Mouse (Mus musculus): Measurements from ENCODE around the gene Naa35. TPM values are rescaled to one million over a fixed set of nuclear protein-coding genes. Genes with fewer than 3 reads are reported as not detected.

Gene Naa35
- 10 to 100 TPM; 29.0 to 38.6 (median 35.3) TPM for total RNA-seq (2022)

DNA sequence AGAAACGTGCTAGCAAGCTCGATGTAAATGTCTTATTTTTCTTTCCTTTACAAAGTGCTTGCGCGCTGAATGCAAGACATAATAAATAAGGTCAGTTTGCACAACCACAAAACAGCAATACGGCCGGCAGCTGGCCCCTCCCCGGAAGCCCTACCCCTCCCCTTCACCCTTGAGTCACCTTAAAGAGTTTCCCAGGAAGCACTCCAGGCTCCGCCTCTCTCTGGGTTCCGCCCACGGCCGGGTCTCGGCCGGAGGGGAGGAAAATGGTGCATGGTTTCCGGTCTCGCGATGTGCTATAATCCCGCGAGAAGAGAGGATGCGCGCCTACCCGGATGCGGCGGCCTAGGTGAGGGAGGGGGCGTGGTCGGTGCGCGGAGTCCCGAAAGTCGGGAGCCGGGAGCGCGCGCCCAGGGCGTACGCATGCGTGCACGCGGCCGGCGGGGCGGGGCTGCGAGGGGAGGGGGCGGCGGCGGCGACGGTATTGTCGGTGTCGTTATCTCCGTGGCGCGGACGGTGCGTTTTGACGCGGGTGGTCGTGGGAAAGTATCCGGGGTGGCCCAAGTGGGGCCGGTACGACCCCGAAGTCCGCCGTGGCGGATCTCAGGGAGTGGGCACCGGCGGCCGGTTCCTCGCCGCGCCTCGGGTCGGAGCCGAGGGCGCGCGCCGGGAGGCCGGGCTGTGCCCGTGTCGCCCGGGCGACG lies at the start of gene Naa35, which contains the start of gene Agtpbp1:
Gene Naa35, plus strand, starts transcription at position 313 of the 701 bp plus-strand sequence.
Gene Agtpbp1, minus strand, starts transcription at position 281 of the 701 bp plus-strand sequence.
- peak; percentile 99 for DNase-seq (ENCODE audit: low spot score in 2 of 2)

DNA sequence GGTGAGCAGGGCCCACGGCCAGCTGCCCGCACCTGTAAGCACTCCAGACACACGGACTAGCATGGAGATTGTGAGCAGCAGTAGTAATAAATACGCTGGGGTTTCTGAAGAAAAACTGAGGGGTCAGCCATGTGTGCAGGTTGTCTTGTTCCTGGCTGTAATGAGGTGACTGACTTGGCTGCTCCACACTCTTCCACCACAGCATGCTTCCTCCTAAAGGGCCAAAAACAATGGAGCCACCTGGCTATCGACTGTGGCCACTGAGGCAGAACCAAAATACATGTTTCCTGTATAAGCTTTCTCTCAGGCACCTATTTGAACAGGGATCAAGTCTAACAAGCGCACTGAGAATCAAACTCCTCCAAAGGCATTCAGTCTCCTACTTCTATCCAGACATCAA lies 49.3 kb upstream of the Naa35 start:
- no peak for DNase-seq (ENCODE audit: low spot score in 2 of 2)

DNA sequence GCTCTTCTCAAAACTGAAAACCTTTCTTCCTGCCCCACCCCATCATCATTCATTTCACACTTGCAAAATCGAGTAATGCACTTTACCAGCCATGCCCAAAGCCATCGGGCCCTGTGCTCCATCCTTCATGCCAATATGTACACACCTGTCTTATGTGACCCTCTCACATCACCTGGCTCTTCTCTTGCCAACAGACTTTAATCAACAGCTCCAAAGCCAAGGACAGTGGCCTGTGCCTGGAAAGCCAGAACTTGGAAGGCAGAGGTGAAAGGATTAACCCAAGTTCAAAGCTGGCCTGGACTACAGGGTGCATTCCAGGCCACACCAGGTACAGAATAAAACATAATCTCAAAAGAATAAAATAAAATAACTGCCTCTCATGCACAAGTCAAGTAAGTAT lies 48.4 kb upstream of the Naa35 start:
- DNase-seq (ENCODE audit: low spot score in 2 of 2) = no peak

DNA sequence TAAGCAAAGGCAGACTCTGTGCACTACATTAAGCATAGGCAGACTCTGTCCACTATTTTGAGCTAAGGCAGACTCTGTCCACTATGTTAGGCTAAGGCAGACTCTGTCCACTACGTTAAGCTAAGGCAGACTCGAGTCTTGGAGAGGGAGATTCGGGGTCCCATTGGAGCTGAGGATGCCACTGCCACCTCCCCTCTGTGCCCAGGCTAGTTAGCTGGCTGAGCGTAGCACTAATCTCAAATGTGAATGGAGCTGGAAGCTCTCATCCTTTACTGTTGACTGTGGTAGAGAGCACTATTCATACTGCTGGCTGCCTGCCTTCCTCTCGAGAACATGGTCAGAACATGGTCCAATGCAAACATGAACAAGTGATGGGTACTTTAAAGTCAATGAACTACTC lies 46.4 kb upstream of the Naa35 start:
- no peak for DNase-seq (ENCODE audit: low spot score in 2 of 2)

DNA sequence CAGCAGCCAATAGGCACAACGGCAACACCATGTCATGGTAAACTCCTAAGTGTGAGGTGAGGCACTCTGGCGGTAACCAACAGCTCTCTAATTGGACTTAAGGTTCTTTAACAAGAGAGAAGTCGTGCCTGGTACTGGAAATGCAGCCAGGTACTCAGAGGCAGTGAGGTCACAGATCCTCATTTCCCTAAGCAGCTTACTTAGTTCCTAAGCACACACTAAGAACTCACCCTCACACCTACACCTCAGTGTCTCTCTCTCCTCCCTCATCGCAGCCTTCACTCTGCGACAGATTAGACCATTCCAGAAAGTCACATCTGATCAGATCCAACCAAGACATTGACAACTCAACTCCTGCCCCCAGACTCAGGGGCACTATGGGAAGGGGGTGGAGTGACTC lies 45.0 kb upstream of the Naa35 start:
- DNase-seq (ENCODE audit: low spot score in 2 of 2) = no peak

DNA sequence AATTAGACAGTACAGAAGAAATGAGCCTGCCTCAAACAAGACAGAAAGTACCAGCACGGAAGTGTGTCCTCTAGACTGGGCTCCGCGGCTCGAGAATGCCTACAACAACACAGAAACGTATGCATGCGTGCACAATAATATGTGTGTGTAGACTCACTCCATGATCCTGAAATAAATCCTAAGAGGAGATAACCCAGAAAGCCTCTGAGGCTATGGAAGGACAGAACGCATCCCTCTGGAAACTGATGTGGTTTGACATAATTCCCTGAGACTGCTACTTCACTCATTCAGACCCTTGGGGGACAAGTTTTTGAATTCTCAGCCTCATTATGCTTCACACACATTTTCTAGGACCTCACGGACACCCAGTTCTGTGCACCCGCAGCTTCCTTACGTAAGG lies 42.6 kb upstream of the Naa35 start:
- no peak for DNase-seq (ENCODE audit: low spot score in 2 of 2)

DNA sequence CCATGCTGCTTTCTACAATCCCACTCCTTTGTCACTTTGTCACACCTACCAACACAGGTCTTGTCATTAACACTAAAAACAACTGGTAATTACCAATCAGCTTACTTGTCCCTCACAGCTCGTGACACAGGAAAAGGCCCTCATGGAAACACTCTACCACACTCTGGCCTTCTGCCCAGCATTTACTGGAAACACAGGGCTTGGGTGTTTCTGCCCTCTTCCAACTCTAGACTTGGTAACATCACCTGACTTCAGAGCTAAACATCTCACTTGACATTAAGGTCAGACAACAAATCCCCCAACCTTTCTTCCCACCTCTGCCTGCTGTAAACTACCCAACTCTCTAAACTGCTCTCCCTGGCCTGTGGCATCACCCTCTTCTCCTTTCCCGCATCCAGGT lies 38.0 kb upstream of the Naa35 start:
- no peak for DNase-seq (ENCODE audit: low spot score in 2 of 2)

DNA sequence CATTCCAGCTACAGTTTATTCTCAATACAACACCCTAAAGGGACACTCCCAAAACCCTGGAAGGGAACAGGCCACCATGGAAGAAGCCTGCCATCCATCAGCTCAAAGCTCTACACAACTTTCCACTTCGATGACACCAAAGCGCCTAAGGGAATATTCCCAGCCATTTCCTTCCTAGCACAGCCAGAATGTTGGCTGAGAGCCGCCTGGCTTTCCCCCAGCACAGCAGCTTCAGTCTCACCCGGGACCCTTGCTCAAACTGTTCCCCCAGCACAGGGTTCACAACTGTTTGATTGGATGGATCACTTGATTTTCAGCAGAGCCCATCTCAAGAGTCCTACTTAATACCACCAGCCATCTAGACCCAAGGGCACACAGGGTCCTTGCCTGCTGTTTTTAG lies 37.3 kb upstream of the Naa35 start:
- DNase-seq (ENCODE audit: low spot score in 2 of 2) = no peak

DNA sequence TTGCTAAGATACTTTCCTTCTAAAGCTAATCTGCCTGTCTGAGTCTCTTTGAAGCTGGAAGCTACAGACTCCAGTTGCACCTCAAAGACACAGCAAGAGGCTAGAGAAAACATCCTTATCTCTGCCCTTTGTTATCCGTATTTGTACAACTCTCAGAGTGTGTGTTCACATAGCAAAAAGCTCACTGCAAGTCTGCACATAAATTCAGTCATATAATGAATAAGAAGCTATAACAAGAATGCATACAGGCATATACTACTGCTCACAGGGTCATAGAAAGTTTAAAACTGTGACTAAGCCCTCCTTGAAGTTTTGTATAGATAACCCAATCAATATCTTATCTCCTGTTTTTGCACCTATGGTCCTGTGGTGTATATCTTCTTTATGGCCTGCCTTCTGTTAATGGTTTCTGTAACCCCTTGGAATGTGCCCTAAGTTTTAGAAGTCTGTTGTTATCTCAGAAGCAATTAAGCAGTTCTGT lies 35.7 kb upstream of the Naa35 start:
- no peak for DNase-seq (ENCODE audit: low spot score in 2 of 2)

DNA sequence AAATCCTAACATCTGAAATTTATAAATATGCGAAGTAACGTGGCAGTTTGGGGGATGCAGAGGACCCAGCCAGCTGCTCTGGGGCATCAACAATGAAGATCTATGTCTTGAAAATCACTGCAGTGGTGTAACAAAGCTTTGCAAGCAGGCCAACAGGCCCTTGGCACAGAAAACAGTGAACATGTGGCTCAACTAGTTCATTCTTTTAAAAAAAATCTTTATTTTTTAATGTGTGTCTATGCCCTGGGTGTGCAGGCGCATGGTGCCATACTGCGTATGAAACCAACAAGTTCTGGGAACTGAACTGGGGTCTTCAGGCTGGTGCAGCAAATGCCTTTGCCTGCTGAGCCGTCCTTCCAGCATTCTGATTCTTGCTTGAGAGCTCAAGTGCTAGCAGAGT lies 32.8 kb upstream of the Naa35 start:
- DNase-seq (ENCODE audit: low spot score in 2 of 2) = no peak

DNA sequence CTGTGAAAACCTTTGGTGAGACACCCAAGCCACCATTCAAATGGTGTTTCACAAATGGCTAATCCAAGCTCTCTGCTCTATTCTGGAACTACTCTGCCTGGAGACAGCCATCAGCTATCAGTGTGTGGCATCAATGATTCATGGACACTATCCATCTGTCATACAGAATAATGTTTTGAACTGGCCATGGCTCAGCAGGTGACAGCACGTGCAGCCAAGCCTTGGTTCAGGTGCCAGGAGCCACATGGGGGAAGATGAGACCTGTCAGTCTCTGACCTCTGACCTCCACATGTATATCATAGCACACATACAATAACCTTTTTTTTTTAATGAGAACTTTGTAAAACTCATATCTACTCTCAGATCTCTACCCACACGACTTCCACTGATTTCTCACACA lies 32.3 kb upstream of the Naa35 start:
- no peak for DNase-seq (ENCODE audit: low spot score in 2 of 2)

DNA sequence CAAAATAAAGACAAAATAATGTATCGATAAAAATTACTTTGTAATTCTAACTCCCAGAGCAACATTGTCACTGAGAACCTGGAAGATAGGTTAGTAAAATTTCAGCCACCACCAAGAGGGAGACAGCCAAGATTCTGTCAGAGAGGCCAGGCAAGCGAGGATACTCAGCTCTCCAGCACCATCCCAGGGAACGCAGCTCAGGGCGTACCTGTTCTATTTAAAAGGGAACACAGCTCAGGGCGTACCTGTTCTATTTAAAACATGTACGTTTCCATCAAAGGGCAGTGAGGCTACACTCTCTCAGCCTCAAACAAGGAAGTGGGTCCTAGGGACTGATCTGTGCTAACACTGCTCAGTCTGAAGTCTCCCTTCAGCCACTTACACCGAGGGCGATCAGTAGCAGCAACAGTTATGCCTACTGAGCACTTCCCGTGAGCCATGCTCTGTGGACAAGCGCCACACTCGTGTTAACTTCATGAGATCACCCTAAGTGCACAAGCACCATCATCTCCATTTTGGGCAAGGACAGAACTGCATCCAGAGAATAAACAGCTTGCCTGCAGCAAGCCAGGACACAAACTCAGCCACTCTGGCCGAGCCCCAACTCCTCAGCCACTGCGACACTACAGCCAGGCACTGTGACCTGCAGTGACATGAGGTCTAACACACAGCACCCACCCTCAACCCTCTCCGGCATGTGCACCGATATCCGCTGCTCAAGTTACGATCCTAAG lies 30.1 kb upstream of the Naa35 start:
- no peak for DNase-seq (ENCODE audit: low spot score in 2 of 2)

DNA sequence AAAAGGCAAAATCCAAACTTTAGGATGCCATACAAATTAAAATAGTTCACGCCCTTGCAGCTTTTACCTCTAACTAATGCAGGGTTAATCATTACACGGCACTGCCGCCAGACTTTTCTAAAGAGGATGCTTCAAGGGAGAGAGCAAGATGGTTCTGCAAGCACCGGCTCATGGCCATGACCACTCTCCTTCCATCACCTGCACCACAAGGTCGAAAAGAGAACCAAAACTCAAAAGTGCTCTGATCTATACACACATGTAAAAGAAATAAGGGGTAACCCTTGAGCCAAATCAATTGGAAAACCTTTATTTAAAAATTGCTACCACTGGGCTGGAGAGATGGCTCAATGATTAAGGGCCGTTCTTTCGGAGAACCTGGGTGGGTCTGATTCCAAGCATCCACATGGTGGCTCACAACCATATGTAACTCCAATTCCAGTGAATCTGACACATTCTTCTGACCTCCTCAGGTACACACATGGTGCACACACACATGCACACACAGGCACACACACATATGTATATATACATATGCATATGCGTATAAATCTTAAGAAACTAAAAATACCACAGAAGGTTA lies 29.4 kb upstream of the Naa35 start:
- DNase-seq (ENCODE audit: low spot score in 2 of 2) = no peak

DNA sequence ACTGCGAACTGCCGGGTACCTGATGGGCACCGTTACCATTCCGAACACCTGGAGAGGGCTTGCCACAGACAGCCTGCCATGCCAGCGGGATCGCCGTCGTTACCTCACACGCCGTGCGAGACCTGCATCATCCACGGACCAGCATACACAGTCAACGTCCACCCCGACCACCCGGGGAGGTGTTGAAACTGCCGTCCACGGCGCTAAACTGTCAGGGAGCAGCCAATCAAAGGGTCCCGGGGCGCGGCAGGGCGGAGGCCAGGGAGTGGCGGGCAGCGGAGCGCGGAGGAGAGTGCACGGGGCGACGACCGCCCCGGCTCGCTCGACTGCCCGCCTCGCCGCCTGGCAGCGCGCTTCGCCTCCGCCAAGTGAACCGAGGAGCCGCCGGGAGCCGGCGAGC lies 28.4 kb upstream of the Naa35 start:
- peak; percentile 8 to 21 for DNase-seq (ENCODE audit: low spot score in 2 of 2)

DNA sequence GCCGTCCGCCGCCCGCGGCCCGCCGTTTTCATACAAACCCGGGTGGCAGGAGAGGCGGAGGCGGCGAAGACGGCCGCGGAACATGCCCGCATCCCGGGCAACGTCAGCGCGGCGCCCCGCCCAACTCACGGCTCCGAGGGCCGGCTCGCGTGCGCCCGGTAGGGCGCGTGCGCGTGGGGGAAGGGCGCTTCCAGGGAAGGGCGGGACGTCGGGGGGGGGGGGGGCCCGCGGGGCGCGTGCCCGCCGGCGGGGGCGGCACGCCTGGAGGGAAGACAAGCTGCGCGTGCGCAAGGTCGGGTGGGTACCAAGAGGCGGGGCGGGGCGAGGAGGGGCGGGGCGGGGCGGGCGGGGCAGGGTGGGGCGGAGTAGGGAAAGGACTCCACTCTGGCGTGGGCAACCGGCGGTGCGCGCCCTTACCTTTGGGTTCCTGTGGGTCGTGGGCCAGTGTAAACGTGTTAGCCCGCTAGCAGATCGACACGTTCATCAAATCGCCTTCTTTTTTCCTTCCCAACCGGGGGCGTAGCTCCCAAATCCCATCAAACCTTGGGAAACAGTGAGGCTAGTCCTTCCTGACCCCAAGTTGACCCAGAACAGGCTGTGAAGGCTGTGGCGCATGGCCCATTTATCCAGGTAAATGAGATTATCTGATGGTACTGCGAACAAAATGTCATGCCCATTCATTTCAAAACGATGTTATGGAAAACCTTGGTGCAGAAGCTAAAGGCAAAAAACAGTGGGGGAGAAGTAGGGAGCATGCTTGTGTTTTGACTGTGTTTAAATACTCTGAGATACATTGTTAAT lies 27.7 kb upstream of the Naa35 start:
- peak; percentile 69 to 87 for DNase-seq (ENCODE audit: low spot score in 2 of 2)

DNA sequence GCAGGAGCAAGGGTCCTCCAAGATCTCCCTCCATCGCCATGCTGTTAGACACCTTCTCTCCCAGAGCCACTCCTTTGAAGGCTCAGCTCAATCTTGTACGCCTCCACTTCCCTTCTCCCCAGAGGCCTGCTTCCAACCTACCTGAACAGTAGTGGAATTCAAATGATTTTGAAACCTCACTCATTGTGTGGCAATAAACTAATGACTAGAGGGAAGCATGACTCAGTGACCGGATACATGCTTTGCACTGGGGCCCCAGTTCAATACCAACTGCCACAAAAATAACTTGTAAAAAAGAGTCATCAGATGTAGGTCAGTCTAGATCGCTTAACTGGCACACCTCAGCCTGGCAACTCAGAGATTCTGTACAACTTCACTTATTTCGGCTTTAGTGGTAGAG lies 26.3 kb upstream of the Naa35 start:
- no peak for DNase-seq (ENCODE audit: low spot score in 2 of 2)

DNA sequence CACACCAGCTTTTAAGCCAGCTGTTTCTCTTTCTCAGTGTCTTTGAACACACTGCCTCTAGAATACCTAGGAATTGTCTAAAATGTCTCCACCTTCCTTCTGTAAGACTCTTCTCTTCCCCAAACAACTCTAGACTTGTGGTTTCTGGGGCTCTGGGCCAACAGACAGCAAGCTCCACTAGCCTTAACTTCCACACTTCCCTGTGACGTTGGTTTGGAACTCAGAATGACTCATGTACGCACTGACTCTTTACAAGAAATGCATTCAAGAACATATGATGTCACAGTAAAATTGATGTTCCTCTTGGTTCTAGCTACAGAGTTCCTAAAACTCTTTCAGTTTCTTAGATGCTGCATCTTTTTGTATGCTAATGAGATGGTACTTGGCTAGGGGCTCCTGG lies 22.6 kb upstream of the Naa35 start:
- DNase-seq (ENCODE audit: low spot score in 2 of 2) = no peak

DNA sequence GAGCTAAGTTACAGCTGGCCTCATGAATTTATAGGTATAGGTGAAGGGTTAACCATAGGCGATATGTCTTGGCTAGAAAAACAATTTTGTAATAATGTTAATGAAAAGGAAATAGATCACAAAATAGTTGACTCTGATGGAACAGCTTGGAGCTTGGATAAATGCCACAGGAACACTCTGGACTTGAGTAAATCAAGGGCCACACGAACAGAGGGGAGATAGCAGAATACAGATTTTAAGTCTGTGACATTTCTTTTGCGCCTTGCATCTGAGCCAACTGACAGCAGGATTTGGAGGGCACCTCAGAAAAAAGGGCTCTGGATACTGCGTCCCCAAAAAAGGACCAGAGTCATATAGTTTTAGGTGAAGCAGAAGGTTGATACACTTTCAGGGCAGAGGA lies 20.6 kb upstream of the Naa35 start:
- no peak for DNase-seq (ENCODE audit: low spot score in 2 of 2)

DNA sequence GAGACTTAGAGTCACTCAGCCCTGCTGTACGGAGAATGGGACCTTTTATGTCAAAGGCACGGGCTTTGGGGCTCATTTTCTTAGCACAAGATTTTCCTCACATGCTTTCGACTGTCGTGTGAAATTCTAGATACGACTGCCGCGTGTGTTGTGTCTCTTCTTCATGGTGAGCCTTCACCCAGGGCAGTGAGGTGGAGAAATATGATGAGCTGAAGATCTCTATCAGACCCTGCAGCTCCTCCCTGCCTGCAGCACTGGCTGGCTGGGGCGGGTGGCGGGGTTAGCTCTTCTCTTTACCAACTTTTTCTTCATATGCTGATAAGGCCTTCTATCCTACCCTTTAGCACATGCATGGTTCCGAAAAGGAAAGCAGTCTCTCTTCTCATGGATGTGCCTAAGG lies 20.1 kb upstream of the Naa35 start:
- DNase-seq (ENCODE audit: low spot score in 2 of 2) = no peak

DNA sequence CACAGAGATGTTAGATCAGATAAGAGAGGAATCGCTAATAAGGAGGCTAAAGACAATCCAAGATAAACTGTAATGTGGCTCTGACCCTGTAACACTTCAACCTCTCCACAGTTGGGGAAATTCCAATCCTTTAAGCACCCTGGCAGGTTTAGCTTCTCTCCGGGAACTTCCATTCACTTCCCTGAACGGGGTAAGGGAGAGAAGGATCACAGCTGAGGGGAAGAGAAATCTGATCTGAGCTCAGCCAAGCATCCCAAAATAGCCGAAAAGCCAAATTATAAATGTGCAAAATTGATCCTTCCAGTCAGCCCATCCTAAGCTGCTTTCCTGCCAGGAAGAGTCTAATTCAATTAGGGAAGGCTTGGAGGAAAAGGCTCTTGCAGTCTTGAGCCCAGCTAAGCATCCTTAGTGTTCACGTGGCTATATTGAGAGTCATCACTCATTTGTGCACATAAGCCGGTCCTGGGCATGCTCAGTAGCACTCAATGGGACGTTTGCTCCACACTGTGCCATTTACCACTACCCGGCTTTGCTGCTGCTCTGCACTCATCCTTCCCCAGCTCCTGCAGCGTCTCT lies 19.0 kb upstream of the Naa35 start:
- DNase-seq (ENCODE audit: low spot score in 2 of 2) = no peak

DNA sequence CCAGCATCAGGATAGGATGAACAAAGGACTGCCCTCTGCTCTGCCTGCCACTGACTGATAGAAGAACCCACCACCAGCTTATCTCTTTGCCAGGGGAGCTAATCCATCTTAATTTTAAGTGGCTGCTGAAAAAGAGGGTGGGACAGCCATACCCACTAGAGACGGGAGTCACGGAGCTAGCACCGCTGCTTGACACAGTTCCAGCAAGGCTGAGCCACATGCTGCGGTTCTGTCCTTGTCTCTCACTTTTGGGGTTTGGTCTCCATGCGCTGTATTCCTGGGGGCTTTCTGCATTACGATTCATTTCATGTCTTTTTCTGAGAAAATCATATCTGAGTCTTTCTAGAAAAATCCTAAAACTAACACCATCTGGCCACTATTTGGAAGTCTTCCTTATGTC lies 14.0 kb upstream of the Naa35 start:
- DNase-seq (ENCODE audit: low spot score in 2 of 2) = no peak

Measured in gastrocnemius, adult 8-10 months (tissue).